Mouse (Mus musculus) heart, adult 2 months (tissue): ENCODE data around the gene Olfr1055.

Experiments used
- CTCF ChIP-seq: fragments of 200-600 bp; IDR thresholded peaks from 2 replicates; pipeline ENCODE4 v1.8.1; 2022; ENCODE audit warnings: antibody characterized with exemption, mild to moderate bottlenecking, moderate library complexity
- POLR2A ChIP-seq: fragments of 200-500 bp; IDR thresholded peaks from 2 replicates; pipeline ENCODE4 v1.6.1; 2011; ENCODE audit warnings: mild to moderate bottlenecking, low read depth, low read length, control low read depth; ENCODE audit not compliant: insufficient read depth

- TF ChIP-seq POLR2A (no peak), CTCF (no peak)
These were observed 12.3 kb upstream of the Olfr1055 start, which contains the start of gene Olfr1056 for GRCm38 (mm10) chr2:86362369-86362768.
